Mouse (Mus musculus) ES-E14 (cell line): ENCODE measurements around the gene Eml3. TPM values are rescaled to one million over a fixed set of nuclear protein-coding genes. Genes with fewer than 3 reads are reported as not detected.

Source experiments
- DNase-seq: peaks from one replicate; pipeline ENCODE4 v3.0.0-alpha.2; 2013; ENCODE audit warnings: low read depth, low spot score
- H3K27ac ChIP-seq: 2 replicates; pipeline ENCODE4 v1.5.1; 2012; ENCODE audit warnings: low read depth, mild to moderate bottlenecking, low read length, moderate library complexity, mixed read lengths; ENCODE audit not compliant: poor library complexity, insufficient read depth, severe bottlenecking
- H3K36me3 ChIP-seq: 2 replicates; pipeline ENCODE4 v1.6.1; 2012; ENCODE audit warnings: mild to moderate bottlenecking, low read length, moderate library complexity, mixed read lengths; ENCODE audit not compliant: control insufficient read depth, poor library complexity, insufficient read depth, severe bottlenecking
- H3K4me1 ChIP-seq, 2 experiments: fragments of 150-350 bp in 1 of 2; sonication (generic) in 1 of 2; 2 replicates each; pipeline ENCODE4 v1.6.1; 2012; ENCODE audit warnings: low read length in 2 of 2, mild to moderate bottlenecking in 1 of 2, mixed read lengths in 1 of 2; ENCODE audit not compliant: control insufficient read depth in 2 of 2, insufficient read depth in 2 of 2, poor library complexity in 1 of 2
- H3K4me3 ChIP-seq, 2 experiments: fragments of 150-350 bp in 1 of 2; sonication (generic) in 1 of 2; 2 replicates each; pipeline ENCODE4 v1.5.1; 2012; ENCODE audit warnings: low read length in 2 of 2, low read depth in 1 of 2, mild to moderate bottlenecking in 1 of 2, mixed read lengths in 1 of 2; ENCODE audit not compliant: insufficient read depth in 1 of 2, poor library complexity in 1 of 2, severe bottlenecking in 1 of 2
- H3K9ac ChIP-seq: 2 replicates; pipeline ENCODE4 v1.6.1; 2012; ENCODE audit warnings: low read depth, mild to moderate bottlenecking, low read length, mixed read lengths; ENCODE audit not compliant: poor library complexity, insufficient read depth, severe bottlenecking
- H3K9me3 ChIP-seq: fragments of 150-350 bp; sonication (generic); 2 replicates; pipeline ENCODE4 v1.6.1; 2012; ENCODE audit warnings: low read depth, mild to moderate bottlenecking, low read length; ENCODE audit not compliant: control insufficient read depth, insufficient read depth
- CHD2 ChIP-seq: IDR thresholded peaks from 2 replicates; pipeline ENCODE4 v1.6.1; 2014; ENCODE audit warnings: mild to moderate bottlenecking, low read depth, low read length, inconsistent platforms
- HCFC1 ChIP-seq: IDR thresholded peaks from 2 replicates; pipeline ENCODE4 v1.6.1; 2012; ENCODE audit warnings: low read length, inconsistent platforms, borderline replicate concordance; ENCODE audit not compliant: insufficient read depth
- MAFK ChIP-seq: IDR thresholded peaks from 2 replicates; pipeline ENCODE4 v1.6.1; 2014; ENCODE audit warnings: mild to moderate bottlenecking, low read depth, low read length, inconsistent platforms; ENCODE audit not compliant: insufficient read depth
- ZC3H11A ChIP-seq: IDR thresholded peaks from 2 replicates; pipeline ENCODE4 v1.6.1; 2012; ENCODE audit warnings: low read depth, mild to moderate bottlenecking, inconsistent platforms, low read length, borderline replicate concordance
- ZNF384 ChIP-seq: IDR thresholded peaks from 2 replicates; pipeline ENCODE4 v1.6.1; 2012; ENCODE audit warnings: low read depth, low read length, inconsistent platforms
- in situ Hi-C, 2 experiments: fragments of 600-800 bp; cut with MboI; formaldehyde crosslinking; loops; one replicate each; pipeline ENCODE4 v1.15.1; 2025; ENCODE audit warnings: low sequenced_read_pairs in 2 of 2, inconsistent platforms in 1 of 2; ENCODE audit not compliant: unreplicated experiment in 2 of 2
- total RNA-seq: library from RNA; depleted of rRNA; stranded (reverse); fragments of 300-350 nt; gene quantifications from 2 replicates; pipeline ENCODE4 v1.2.3, GENCODE M21; 2012

The Eml3 gene
- total RNA-seq, 1 experiment: 20.6 TPM

GRCm38 (mm10) chr19:8980771-8981170 is 51.4 kb downstream of the Eml3 start:
- in situ Hi-C loops: loop anchor here in 1 of 2 experiments (25.0 kb wide), 1 partner anchor 107 kb away; the partner anchor contains the start of gene Scgb1a1
- no peak for TF ChIP-seq CHD2
- TF ChIP-seq MAFK: no peak
- no peak for TF ChIP-seq ZNF384
- TF ChIP-seq ZC3H11A: no peak
- no peak for TF ChIP-seq HCFC1
- H3K4me3 ChIP-seq: no peak overlapping the region
- H3K27ac ChIP-seq: no peak overlapping the region; the same call in 1 of the 2 replicates
- H3K9me3 ChIP-seq: no peaks in the 10 kb centered on the region
- H3K36me3 ChIP-seq: peaks cover 35% of the 10 kb centered on the region
- peaks cover 0 to 14% of the 10 kb centered on the region in 2 experiments; a peak in 3 of 4 replicates for H3K4me1 ChIP-seq
- no peak for DNase-seq
- no peak overlapping the region for H3K9ac ChIP-seq

GRCm38 (mm10) chr19:8981450-8982168 is 52.3 kb downstream of the Eml3 start:
- in situ Hi-C loops: loop anchor here in 1 of 2 experiments (25.0 kb wide), 1 partner anchor 106 kb away; the partner anchor contains the start of gene Scgb1a1
- Histone ChIP-seq H3K4me3 (no peak overlapping the region), H3K36me3 (peaks cover 32% of the 10 kb centered on the region), H3K9ac (no peak overlapping the region), H3K27ac (no peak overlapping the region), H3K4me1 (peaks cover 0 to 14% of the 10 kb centered on the region in 2 experiments; a peak in 2 of 4 replicates), H3K9me3 (no peaks in the 10 kb centered on the region)
- no peak for TF ChIP-seq ZC3H11A
- no peak for TF ChIP-seq MAFK
- TF ChIP-seq ZNF384: no peak
- TF ChIP-seq CHD2: no peak
- no peak for TF ChIP-seq HCFC1
- no peak for DNase-seq

GRCm38 (mm10) chr19:8982303-8983149 is 53.2 kb downstream of the Eml3 start:
- H3K9ac ChIP-seq: no peak overlapping the region
- peaks cover 23% of the 10 kb centered on the region for H3K36me3 ChIP-seq
- no peak for DNase-seq
- TF ChIP-seq CHD2 (no peak), ZNF384 (no peak), MAFK (no peak), ZC3H11A (no peak), HCFC1 (no peak)
- H3K4me1 ChIP-seq: peaks cover 0 to 14% of the 10 kb centered on the region in 2 experiments; a peak in 2 of 4 replicates
- H3K9me3 ChIP-seq: no peaks in the 10 kb centered on the region
- no peak overlapping the region; the same call in 1 of the 2 replicates for H3K27ac ChIP-seq
- in situ Hi-C loops: loop anchor here in 1 of 2 experiments (25.0 kb wide), 1 partner anchor 105 kb away; the partner anchor contains the start of gene Scgb1a1
- H3K4me3 ChIP-seq: no peak overlapping the region

GRCm38 (mm10) chr19:8983150-8983650 is 53.8 kb downstream of the Eml3 start:
- Histone ChIP-seq H3K36me3 (peaks cover 18% of the 10 kb centered on the region), H3K4me1 (peaks cover 0 to 19% of the 10 kb centered on the region in 2 experiments; a peak in 2 of 4 replicates), H3K27ac (no peak overlapping the region), H3K9me3 (no peaks in the 10 kb centered on the region), H3K4me3 (no peak overlapping the region), H3K9ac (no peak overlapping the region)
- TF ChIP-seq MAFK (no peak), ZC3H11A (no peak), ZNF384 (no peak), HCFC1 (no peak), CHD2 (no peak)
- in situ Hi-C loops: loop anchor here in 1 of 2 experiments (25.0 kb wide), 1 partner anchor 104 kb away; the partner anchor contains the start of gene Scgb1a1
- DNase-seq: no peak
